Mouse (Mus musculus): Measurements from ENCODE around the gene Hecw2. TPM values are rescaled to one million over a fixed set of nuclear protein-coding genes. Genes with fewer than 3 reads are reported as not detected.

Gene Hecw2
- polyA plus RNA-seq, 1 experiment from 2014 or later: 8.3 TPM

- WGBS: 53% methylated on average over 3 of the region's 3 CpGs
- Histone ChIP-seq H3K27me3 (replicated peaks) (no peaks in the 10 kb centered on the region), H3K4me2 (replicated peaks) (no peak overlapping the region), H3K36me3 (no peaks in the 10 kb centered on the region), H3K27ac (no peak overlapping the region), H3K9me3 (no peaks in the 10 kb centered on the region), H3K4me3 (no peak overlapping the region), H3K4me1 (no peaks in the 10 kb centered on the region), H3K9ac (no peak overlapping the region)
- ATAC-seq (ENCODE audit: low FRiP score, low read depth): no peak
Measured at GRCm38 (mm10) chr1:54012414-54012813, 182.6 kb downstream of the Hecw2 start.

- no peak overlapping the region for H3K9ac ChIP-seq
- H3K27ac ChIP-seq: no peak overlapping the region
- no peak for ATAC-seq (ENCODE audit: low FRiP score, low read depth)
- H3K9me3 ChIP-seq: no peaks in the 10 kb centered on the region
- WGBS: 88% methylated on average over 6 of the region's 6 CpGs
- no peak overlapping the region for H3K4me2 ChIP-seq (replicated peaks)
- H3K27me3 ChIP-seq (replicated peaks): no peaks in the 10 kb centered on the region
- no peaks in the 10 kb centered on the region for H3K36me3 ChIP-seq
- no peaks in the 10 kb centered on the region for H3K4me1 ChIP-seq
- no peak overlapping the region for H3K4me3 ChIP-seq
Measured at GRCm38 (mm10) chr1:54009418-54010064, 185.4 kb downstream of the Hecw2 start.

GRCm38 (mm10) chr1:54005860-54006386 lies 189.0 kb downstream of the Hecw2 start:
- 71% methylated on average over 5 of the region's 5 CpGs for WGBS
- Histone ChIP-seq H3K27ac (no peak overlapping the region), H3K9ac (no peak overlapping the region), H3K4me2 (replicated peaks) (no peak overlapping the region), H3K4me1 (no peaks in the 10 kb centered on the region), H3K4me3 (no peak overlapping the region), H3K9me3 (no peaks in the 10 kb centered on the region), H3K36me3 (no peaks in the 10 kb centered on the region), H3K27me3 (replicated peaks) (no peaks in the 10 kb centered on the region)
- no peak for ATAC-seq (ENCODE audit: low FRiP score, low read depth)

- Histone ChIP-seq H3K27ac (no peak overlapping the region), H3K9ac (no peak overlapping the region), H3K4me3 (no peak overlapping the region), H3K27me3 (replicated peaks) (no peaks in the 10 kb centered on the region), H3K36me3 (no peaks in the 10 kb centered on the region), H3K4me2 (replicated peaks) (no peak overlapping the region), H3K4me1 (no peaks in the 10 kb centered on the region), H3K9me3 (no peaks in the 10 kb centered on the region)
- 80% methylated on average over 3 of the region's 3 CpGs for WGBS
- no peak for ATAC-seq (ENCODE audit: low FRiP score, low read depth)
Measured at GRCm38 (mm10) chr1:54003288-54003687, 191.7 kb downstream of the Hecw2 start.

GRCm38 (mm10) chr1:54002077-54002476 lies 192.9 kb downstream of the Hecw2 start:
- ATAC-seq (ENCODE audit: low FRiP score, low read depth): no peak
- 89% methylated on average over 2 of the region's 2 CpGs for WGBS
- Histone ChIP-seq H3K9me3 (no peaks in the 10 kb centered on the region), H3K4me3 (no peak overlapping the region), H3K27ac (no peak overlapping the region), H3K4me1 (no peaks in the 10 kb centered on the region), H3K27me3 (replicated peaks) (no peaks in the 10 kb centered on the region), H3K36me3 (no peaks in the 10 kb centered on the region), H3K9ac (no peak overlapping the region), H3K4me2 (replicated peaks) (no peak overlapping the region)

- no peaks in the 10 kb centered on the region for H3K9me3 ChIP-seq
- H3K4me2 ChIP-seq (replicated peaks): no peak overlapping the region
- H3K9ac ChIP-seq: no peak overlapping the region
- no peaks in the 10 kb centered on the region for H3K4me1 ChIP-seq
- H3K36me3 ChIP-seq: no peaks in the 10 kb centered on the region
- no peak overlapping the region for H3K27ac ChIP-seq
- H3K27me3 ChIP-seq (replicated peaks): no peaks in the 10 kb centered on the region
- ATAC-seq (ENCODE audit: low FRiP score, low read depth): no peak
- 93% methylated on average over 1 of the region's 1 CpGs for WGBS
- no peak overlapping the region for H3K4me3 ChIP-seq
Measured at GRCm38 (mm10) chr1:53997239-53997638, 197.7 kb downstream of the Hecw2 start.

- Histone ChIP-seq H3K4me2 (replicated peaks) (no peak overlapping the region), H3K27me3 (replicated peaks) (no peaks in the 10 kb centered on the region), H3K4me1 (no peaks in the 10 kb centered on the region), H3K27ac (no peak overlapping the region), H3K4me3 (no peak overlapping the region), H3K36me3 (no peaks in the 10 kb centered on the region), H3K9me3 (no peaks in the 10 kb centered on the region), H3K9ac (no peak overlapping the region)
- no peak for ATAC-seq (ENCODE audit: low FRiP score, low read depth)
- WGBS: 88% methylated on average over 8 of the region's 8 CpGs
Measured at GRCm38 (mm10) chr1:53986185-53986892, 208.6 kb downstream of the Hecw2 start.

GRCm38 (mm10) chr1:53978514-53978831 lies 216.5 kb downstream of the Hecw2 start:
- no peaks in the 10 kb centered on the region for H3K36me3 ChIP-seq
- no peak overlapping the region for H3K9ac ChIP-seq
- no peaks in the 10 kb centered on the region for H3K27me3 ChIP-seq (replicated peaks)
- 82% methylated on average over 2 of the region's 2 CpGs for WGBS
- H3K4me2 ChIP-seq (replicated peaks): no peak overlapping the region
- H3K4me3 ChIP-seq: no peak overlapping the region
- no peak overlapping the region for H3K27ac ChIP-seq
- no peaks in the 10 kb centered on the region for H3K9me3 ChIP-seq
- ATAC-seq (ENCODE audit: low FRiP score, low read depth): no peak
- H3K4me1 ChIP-seq: no peaks in the 10 kb centered on the region

DNA sequence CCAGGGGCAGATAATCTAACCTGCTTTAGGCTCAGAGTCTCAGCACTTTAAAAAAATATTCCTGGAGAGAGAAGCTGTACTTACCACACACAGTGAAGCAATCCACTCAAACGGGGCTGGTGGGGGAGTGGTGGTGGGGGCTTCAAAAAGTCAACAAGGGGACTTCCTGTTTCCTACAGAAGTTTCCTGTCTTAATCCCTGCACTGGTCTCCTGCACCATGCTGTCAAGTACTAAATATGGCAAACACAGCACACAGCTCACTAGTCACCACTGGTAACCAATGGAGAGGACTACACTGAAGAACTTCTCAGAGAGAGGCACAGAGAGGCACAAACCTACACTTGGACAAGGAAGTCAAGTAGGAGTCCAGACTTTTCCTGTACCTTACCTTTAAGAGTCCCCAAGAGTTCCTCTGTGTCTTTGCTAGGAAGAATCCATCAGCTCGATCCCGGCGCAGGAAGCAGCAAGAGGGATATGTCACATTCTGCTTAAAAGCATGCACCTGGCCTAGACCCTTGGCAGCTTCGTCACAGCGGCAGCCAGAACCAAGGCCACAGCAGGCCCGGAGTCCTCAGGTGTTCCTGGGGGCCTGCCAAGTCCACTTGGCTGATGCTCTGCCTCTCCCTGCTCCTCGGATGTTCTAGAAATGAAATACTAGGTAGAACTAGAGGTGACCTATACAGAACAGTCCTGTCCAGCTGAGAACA lies 217.0 kb downstream of the Hecw2 start:
- Histone ChIP-seq H3K9me3 (no peaks in the 10 kb centered on the region), H3K9ac (no peak overlapping the region), H3K36me3 (no peaks in the 10 kb centered on the region), H3K4me3 (no peak overlapping the region), H3K4me2 (replicated peaks) (no peak overlapping the region), H3K27ac (no peak overlapping the region), H3K27me3 (replicated peaks) (no peaks in the 10 kb centered on the region), H3K4me1 (no peaks in the 10 kb centered on the region)
- no peak for ATAC-seq (ENCODE audit: low FRiP score, low read depth)
- 88% methylated on average over 8 of the region's 8 CpGs for WGBS

DNA sequence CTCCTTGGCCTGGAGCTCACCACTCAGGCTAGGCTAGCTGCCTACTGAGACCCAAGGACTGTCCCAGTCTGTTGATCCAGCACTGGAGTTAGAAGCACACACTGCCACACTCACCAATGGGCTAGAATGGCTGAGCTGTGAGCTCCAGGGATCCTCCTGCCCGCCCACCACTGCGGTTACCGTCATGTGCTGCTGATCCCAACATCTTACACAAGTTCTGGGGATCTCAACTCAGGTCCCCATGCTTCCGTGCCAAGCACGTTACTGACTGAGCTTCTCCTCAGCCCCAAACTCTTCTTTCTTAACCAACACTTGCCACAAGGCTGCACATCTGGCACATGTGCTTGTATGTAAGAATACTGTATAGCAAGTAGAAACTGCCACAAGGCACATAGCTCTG lies 218.2 kb downstream of the Hecw2 start:
- H3K27ac ChIP-seq: no peak overlapping the region
- H3K27me3 ChIP-seq (replicated peaks): no peaks in the 10 kb centered on the region
- no peaks in the 10 kb centered on the region for H3K4me1 ChIP-seq
- ATAC-seq (ENCODE audit: low FRiP score, low read depth): no peak
- H3K4me3 ChIP-seq: no peak overlapping the region
- 92% methylated on average over 5 of the region's 5 CpGs for WGBS
- no peak overlapping the region for H3K9ac ChIP-seq
- H3K9me3 ChIP-seq: no peaks in the 10 kb centered on the region
- H3K36me3 ChIP-seq: no peaks in the 10 kb centered on the region
- no peak overlapping the region for H3K4me2 ChIP-seq (replicated peaks)

GRCm38 (mm10) chr1:53976100-53976499 lies 218.9 kb downstream of the Hecw2 start:
- Histone ChIP-seq H3K4me2 (replicated peaks) (no peak overlapping the region), H3K9me3 (no peaks in the 10 kb centered on the region), H3K9ac (no peak overlapping the region), H3K4me3 (no peak overlapping the region), H3K27me3 (replicated peaks) (no peaks in the 10 kb centered on the region), H3K27ac (no peak overlapping the region), H3K36me3 (no peaks in the 10 kb centered on the region), H3K4me1 (no peaks in the 10 kb centered on the region)
- 93% methylated on average over 8 of the region's 8 CpGs for WGBS
- no peak for ATAC-seq (ENCODE audit: low FRiP score, low read depth)

DNA sequence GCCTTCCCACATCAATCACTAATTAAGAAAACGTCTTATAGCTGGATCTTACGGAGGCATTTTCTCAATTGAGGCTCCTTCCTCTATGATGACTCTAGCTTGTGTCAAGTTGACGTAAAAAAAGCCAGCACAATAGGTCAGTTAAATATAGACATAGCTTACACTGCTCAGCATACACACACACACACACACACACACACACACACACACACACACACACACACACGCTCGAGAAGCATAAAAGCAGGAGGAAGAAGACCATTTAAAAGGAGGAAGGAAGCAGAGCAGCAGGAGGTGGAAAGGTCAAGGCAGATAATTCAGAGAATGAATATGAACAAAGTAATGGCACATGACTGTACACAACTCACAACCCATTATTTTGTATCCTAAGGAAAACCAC lies 220.0 kb downstream of the Hecw2 start:
- Histone ChIP-seq H3K36me3 (no peaks in the 10 kb centered on the region), H3K27me3 (replicated peaks) (no peaks in the 10 kb centered on the region), H3K9ac (no peak overlapping the region), H3K27ac (no peak overlapping the region), H3K4me3 (no peak overlapping the region), H3K4me1 (no peaks in the 10 kb centered on the region), H3K9me3 (no peaks in the 10 kb centered on the region), H3K4me2 (replicated peaks) (no peak overlapping the region)
- ATAC-seq (ENCODE audit: low FRiP score, low read depth): no peak
- WGBS: 81% methylated on average over 5 of the region's 5 CpGs

All from neural tube, embryonic 12.5 days (tissue).